Mouse (Mus musculus) liver, embryonic 16.5 days (tissue): ENCODE results near the gene Nanos2. TPM values are rescaled to one million over a fixed set of nuclear protein-coding genes. Genes with fewer than 3 reads are reported as not detected.

ENCODE experiments used
- ATAC-seq: fragments of 200-750 bp; cut with Nextera tagmentation; 2 replicates; pipeline ENCODE4 v1.8.0; 2017; ENCODE audit warnings: low read depth, mild to moderate bottlenecking, moderate number of reproducible peaks, moderate library complexity
- H3K27ac ChIP-seq: fragments of 300-500 bp; sonication (generic); 2 replicates; pipeline ENCODE4 v1.5.1; 2014; ENCODE audit warnings: mild to moderate bottlenecking, low read length
- H3K27me3 ChIP-seq: fragments of 300-500 bp; sonication (generic); 2 replicates; pipeline ENCODE4 v1.6.1; 2014; ENCODE audit warnings: low read depth, low read length, mixed read lengths; ENCODE audit not compliant: control insufficient read depth, insufficient read depth
- H3K36me3 ChIP-seq: fragments of 300-500 bp; sonication (generic); 2 replicates; pipeline ENCODE4 v1.6.1; 2014; ENCODE audit warnings: mild to moderate bottlenecking; ENCODE audit not compliant: control insufficient read depth, insufficient read depth
- H3K4me1 ChIP-seq: fragments of 300-500 bp; sonication (generic); 2 replicates; pipeline ENCODE4 v1.6.1; 2014; ENCODE audit warnings: low read depth, low read length, mixed read lengths; ENCODE audit not compliant: control insufficient read depth
- H3K4me2 ChIP-seq: fragments of 300-500 bp; sonication (generic); 2 replicates; pipeline ENCODE4 v1.6.1; 2014; ENCODE audit warnings: low read depth, low read length, mixed read lengths
- H3K4me3 ChIP-seq: fragments of 300-500 bp; sonication (generic); 2 replicates; pipeline ENCODE4 v1.5.1; 2014; ENCODE audit warnings: low read depth, mild to moderate bottlenecking, low read length
- H3K9ac ChIP-seq: fragments of 300-500 bp; sonication (generic); 2 replicates; pipeline ENCODE4 v1.6.1; 2014; ENCODE audit warnings: low read depth, low read length
- H3K9me3 ChIP-seq: fragments of 300-500 bp; sonication (generic); replicated peaks from 2 replicates; pipeline ENCODE4 v1.6.1; 2016; ENCODE audit warnings: low read length; ENCODE audit not compliant: control insufficient read depth
- WGBS: fragments of 180-500 bp; shearing (Covaris S2); extraction: QIAGEN DNeasy Blood & Tissue Kit; methylation state at CpG from one replicate; pipeline ENCODE4 v1.1.7; 2014; ENCODE audit not compliant: insufficient replicate concordance; 5-methylcytosine and 5-hydroxymethylcytosine counted together
- polyA plus RNA-seq: library from polyadenylated mRNA; unstranded; fragments of >200 nt; fragmentation: Nextera tagmentation; extraction: Ambion mirVana; gene quantifications from 2 replicates; pipeline ENCODE4 v1.2.1, GENCODE M21; 2015

Nanos2 gene
- polyA plus RNA-seq, 1 experiment from 2014 or later, result not detected

DNA sequence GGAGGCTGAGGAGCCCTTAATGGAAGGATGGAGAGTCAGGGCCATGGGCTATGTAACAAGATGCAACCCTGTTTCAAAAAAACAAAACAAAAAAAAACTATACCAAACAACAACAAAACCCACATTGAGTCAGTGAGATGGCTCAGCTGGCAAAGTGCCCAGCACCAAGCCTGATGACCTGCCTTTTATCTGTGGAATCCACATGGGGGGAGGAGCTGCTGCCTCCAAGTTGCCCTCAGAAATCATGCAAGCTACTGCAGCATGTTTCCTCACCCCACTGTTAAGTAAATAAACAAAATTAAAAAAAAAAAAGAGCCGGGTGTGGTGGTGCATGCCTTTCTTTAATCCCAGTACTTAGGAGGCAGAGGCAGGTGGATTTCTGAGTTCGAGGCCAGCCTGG is 697 bp upstream of the Nanos2 start:
- no peaks in the 10 kb centered on the region for H3K36me3 ChIP-seq
- H3K27ac ChIP-seq, result no peak overlapping the region
- no peak for ATAC-seq
- WGBS, result 34% methylated on average over 2 of the region's 2 CpGs
- no peaks in the 10 kb centered on the region for H3K9me3 ChIP-seq
- H3K4me2 ChIP-seq, result no peak overlapping the region
- H3K4me3 ChIP-seq, result no peak overlapping the region
- H3K9ac ChIP-seq, result no peak overlapping the region
- peaks cover 9% of the 10 kb centered on the region for H3K4me1 ChIP-seq
- H3K27me3 ChIP-seq, result peaks cover 34% of the 10 kb centered on the region

DNA sequence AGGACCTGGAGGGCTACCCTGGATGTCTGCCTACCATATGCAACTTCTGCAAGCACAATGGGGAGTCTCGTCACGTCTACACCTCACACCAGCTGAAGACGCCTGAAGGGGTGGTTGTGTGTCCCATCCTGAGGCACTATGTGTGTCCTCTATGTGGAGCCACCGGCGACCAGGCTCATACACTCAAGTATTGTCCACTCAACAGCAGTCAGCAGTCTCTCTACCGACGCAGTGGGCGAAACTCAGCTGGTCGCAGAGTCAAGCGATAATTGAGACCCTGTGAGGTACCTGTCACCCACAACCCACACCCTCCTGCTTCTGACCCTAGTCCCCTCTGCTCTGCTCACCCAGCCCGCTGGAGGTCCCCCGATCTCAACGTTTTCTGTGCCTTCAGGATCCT is 547 bp downstream of the Nanos2 start:
- Histone ChIP-seq H3K36me3 (no peaks in the 10 kb centered on the region), H3K27ac (no peak overlapping the region), H3K9ac (no peak overlapping the region), H3K27me3 (peaks cover 46% of the 10 kb centered on the region), H3K9me3 (no peaks in the 10 kb centered on the region), H3K4me3 (no peak overlapping the region), H3K4me1 (peaks cover 15% of the 10 kb centered on the region), H3K4me2 (no peak overlapping the region)
- 58% methylated on average over 13 of the region's 13 CpGs for WGBS
- ATAC-seq, result no peak

DNA sequence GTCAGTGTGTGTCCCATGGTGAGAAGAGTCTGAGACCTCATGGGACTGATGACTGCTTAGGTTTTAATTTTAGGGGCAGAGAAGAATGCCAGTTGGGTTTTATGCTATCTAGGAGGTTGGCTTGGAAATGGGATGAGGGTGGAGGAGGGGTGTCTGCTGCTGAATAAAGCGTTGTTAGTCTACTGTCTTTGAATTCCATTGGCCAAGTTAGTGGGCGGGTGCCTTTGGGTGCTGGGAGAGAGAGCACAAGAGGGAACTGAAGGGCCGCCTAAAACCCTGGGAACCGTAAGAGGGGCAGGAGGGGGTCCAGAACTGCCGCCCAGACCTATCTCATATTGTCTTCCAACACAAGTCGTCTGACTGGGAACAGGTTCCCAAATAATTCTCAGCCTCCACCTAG is 1.6 kb downstream of the Nanos2 start:
- Histone ChIP-seq H3K4me3 (no peak overlapping the region), H3K9me3 (no peaks in the 10 kb centered on the region), H3K27me3 (peaks cover 56% of the 10 kb centered on the region), H3K27ac (no peak overlapping the region), H3K9ac (no peak overlapping the region), H3K36me3 (no peaks in the 10 kb centered on the region), H3K4me2 (no peak overlapping the region), H3K4me1 (peaks cover 15% of the 10 kb centered on the region)
- 47% methylated on average over 6 of the region's 6 CpGs for WGBS
- ATAC-seq, result no peak

DNA sequence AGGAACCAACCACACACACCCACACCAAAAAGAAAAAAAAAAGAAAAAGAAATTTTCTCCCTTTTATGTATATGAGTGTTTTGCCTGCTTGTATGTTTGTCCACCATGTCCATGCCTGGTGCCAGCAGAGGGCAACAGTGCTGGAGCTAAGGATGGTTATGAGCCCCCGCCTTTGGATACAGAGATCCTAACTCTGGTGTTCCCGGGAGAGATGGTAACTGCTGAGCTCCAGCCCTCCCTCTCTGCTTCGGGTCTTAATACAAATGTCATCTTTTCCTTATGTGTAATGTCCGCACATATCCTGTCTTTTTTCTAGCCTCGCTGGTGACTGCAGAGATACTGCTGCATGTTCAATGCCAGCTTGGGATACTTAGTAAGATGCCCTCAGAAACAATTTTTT is 2.8 kb downstream of the Nanos2 start:
- 14% methylated on average over 5 of the region's 5 CpGs for WGBS
- Histone ChIP-seq H3K9ac (no peak overlapping the region), H3K4me2 (no peak overlapping the region), H3K27ac (no peak overlapping the region), H3K27me3 (peaks cover 57% of the 10 kb centered on the region), H3K9me3 (no peaks in the 10 kb centered on the region), H3K4me1 (peaks cover 15% of the 10 kb centered on the region), H3K4me3 (no peak overlapping the region), H3K36me3 (no peaks in the 10 kb centered on the region)
- no peak for ATAC-seq

DNA sequence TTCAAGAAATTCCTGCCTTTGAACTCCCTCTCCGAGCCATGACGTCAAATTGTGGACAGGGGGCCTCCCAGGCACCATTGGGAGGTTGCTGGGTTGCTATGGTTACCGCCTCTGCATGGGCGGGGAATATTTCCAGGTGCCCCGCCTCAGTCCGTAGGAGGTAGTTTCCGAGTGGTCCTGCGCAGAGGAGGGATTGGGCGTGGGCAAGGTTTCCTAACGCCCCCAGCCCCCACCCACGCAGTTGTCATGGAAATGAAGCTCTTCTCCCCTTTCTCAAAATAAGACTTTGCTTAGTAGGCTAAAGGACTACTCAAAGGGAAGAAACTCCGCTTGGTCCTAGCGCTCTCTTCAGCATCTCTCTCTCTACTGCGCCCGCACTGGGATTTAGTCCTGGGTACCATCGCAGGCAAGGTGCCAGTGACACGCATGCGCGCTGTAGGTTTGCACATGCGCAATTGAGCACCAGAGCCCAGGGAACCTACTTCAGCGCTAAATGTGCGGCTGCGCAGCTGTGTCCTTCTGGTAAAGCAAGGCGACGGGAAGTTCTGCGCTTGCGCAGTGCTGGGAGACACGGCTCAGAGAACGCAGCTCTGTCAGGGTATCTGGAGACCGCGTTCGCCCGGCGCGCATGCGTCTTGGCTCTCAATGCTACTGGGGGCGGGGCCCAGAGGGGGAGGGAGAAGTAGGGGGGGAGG is 3.5 kb downstream of the Nanos2 start, which contains the start of gene Mypop:
Mypop (plus strand) TSS at position 645 of the 695 bp plus-strand sequence.
- Histone ChIP-seq H3K9me3 (no peaks in the 10 kb centered on the region), H3K9ac (no peak within 1 kb of the TSS), H3K27ac (no peak within 1 kb of the TSS), H3K4me2 (peak within 1 kb of the TSS; percentile 74), H3K4me1 (peaks cover 15% of the 10 kb centered on the region), H3K4me3 (peak within 1 kb of the TSS; percentile 57), H3K36me3 (no peaks in the 10 kb centered on the region), H3K27me3 (peaks cover 57% of the 10 kb centered on the region)
- peak; percentile 91 for ATAC-seq
- under 1% methylated on average over 35 of the region's 37 CpGs for WGBS

DNA sequence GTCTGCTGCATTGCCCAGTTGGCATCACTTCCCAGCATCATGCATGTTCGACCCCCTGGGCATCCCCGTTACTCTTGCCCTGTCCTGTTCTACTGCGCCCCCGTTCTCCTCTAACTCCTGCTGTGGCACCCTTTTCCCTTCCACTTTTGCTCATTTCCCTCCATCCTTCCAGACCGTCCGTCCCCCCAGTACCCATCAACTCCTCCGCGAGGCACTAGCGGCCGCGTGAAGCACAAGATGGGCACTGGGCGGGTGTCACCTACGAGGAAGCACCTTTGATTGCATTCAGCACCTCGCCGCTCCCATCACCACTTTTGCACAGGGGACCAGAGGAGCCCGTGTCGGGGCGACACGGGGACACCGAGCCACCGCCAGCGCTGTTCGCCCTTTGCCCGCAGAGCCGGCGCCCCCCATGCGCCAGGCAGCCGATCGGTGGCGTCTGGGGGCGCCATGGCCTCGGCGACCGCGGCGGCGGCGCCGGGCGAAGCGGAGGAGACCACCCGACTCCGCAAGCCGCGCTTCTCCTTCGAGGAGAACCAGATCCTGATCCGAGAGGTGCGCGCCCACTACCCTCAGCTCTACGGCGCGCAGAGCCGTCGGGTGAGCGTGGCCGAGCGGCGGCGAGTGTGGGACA is 4.6 kb downstream of the Nanos2 start:
- no peaks in the 10 kb centered on the region for H3K9me3 ChIP-seq
- peak overlapping the region; percentile 74 for H3K4me2 ChIP-seq
- peak overlapping the region; percentile 57 for H3K4me3 ChIP-seq
- H3K27ac ChIP-seq, result no peak overlapping the region
- no peaks in the 10 kb centered on the region for H3K36me3 ChIP-seq
- peaks cover 15% of the 10 kb centered on the region for H3K4me1 ChIP-seq
- 1% methylated on average over 59 of the region's 59 CpGs for WGBS
- H3K27me3 ChIP-seq, result peaks cover 57% of the 10 kb centered on the region
- H3K9ac ChIP-seq, result no peak overlapping the region
- no peak for ATAC-seq

DNA sequence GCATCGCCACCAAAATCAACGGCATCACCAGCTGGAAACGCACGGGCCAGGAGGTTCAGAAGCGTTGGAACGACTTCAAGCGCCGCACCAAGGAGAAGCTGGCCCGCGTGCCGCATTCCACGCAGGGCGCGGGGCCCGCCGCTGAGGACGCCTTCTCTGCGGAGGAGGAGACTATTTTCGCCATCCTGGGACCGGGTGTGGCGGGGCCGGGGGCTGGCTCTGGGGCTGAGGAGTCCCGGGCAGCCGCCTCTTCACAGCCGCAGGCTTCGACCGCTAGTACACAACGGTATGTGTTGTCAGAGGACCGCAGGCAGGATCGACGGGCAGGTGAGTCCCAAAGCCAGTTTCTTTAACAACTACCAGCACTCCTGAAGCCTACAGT is 5.1 kb downstream of the Nanos2 start:
- H3K4me2 ChIP-seq, result peak overlapping the region; percentile 74
- H3K36me3 ChIP-seq, result no peaks in the 10 kb centered on the region
- H3K27me3 ChIP-seq, result peaks cover 57% of the 10 kb centered on the region
- H3K4me1 ChIP-seq, result peaks cover 15% of the 10 kb centered on the region
- no peak overlapping the region for H3K9ac ChIP-seq
- WGBS, result 5% methylated on average over 31 of the region's 31 CpGs
- peak overlapping the region; percentile 57 for H3K4me3 ChIP-seq
- no peak for ATAC-seq
- H3K27ac ChIP-seq, result no peak overlapping the region
- H3K9me3 ChIP-seq, result no peaks in the 10 kb centered on the region

DNA sequence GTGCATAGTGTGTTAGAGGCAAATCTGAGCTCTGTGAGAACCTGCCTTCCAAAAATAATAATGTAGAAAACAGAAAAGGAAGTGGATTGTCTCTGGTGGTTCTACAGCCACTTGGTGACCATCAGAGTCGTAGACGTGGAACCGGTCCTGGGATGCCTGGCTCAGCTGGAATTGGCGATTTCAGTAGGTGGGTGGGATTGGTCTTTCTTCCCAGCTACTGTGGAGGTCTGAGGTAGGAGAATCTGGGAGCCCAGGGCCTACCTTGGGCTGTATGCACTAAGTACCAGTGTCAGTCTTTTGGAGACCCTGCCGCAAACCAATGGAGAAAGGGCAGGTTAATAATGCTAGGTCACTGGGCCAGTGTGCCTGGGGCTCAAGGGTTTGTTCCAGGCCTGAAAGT is 5.8 kb downstream of the Nanos2 start:
- no peaks in the 10 kb centered on the region for H3K9me3 ChIP-seq
- peaks cover 15% of the 10 kb centered on the region for H3K4me1 ChIP-seq
- ATAC-seq, result no peak
- no peak overlapping the region for H3K4me3 ChIP-seq
- no peak overlapping the region for H3K27ac ChIP-seq
- H3K4me2 ChIP-seq, result no peak overlapping the region
- H3K36me3 ChIP-seq, result no peaks in the 10 kb centered on the region
- no peak overlapping the region for H3K9ac ChIP-seq
- 76% methylated on average over 5 of the region's 5 CpGs for WGBS
- peaks cover 57% of the 10 kb centered on the region for H3K27me3 ChIP-seq

DNA sequence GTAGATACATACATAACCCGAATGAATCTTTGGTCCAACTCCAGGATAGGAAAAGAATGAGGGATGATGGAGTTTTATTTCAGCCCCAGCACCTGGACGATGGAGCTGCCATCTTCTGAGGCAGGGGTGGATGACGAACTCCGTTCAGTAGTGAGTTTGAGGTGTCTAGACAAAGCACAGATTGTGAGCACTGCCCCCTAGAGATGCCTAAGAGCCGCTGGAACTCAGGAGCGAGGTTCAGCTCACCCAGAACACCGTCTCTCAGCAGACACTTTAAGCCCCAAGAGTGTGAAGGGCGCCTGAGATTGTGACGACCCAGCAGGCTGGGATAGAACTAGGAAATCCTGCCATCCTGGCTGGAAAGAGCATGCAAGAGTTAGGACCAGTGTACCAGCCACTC is 11.6 kb downstream of the Nanos2 start:
- 55% methylated on average over 9 of the region's 9 CpGs for WGBS
- H3K4me2 ChIP-seq, result no peak overlapping the region
- H3K9me3 ChIP-seq, result no peaks in the 10 kb centered on the region
- H3K27ac ChIP-seq, result no peak overlapping the region
- peaks cover 30% of the 10 kb centered on the region for H3K4me1 ChIP-seq
- no peaks in the 10 kb centered on the region; the same call in 1 of the 2 replicates for H3K27me3 ChIP-seq
- ATAC-seq, result no peak
- no peak overlapping the region for H3K9ac ChIP-seq
- H3K4me3 ChIP-seq, result no peak overlapping the region
- no peaks in the 10 kb centered on the region for H3K36me3 ChIP-seq
